Mouse (Mus musculus): Measurements from ENCODE around the gene Arntl. TPM values are rescaled to one million over a fixed set of nuclear protein-coding genes. Genes with fewer than 3 reads are reported as not detected.

Gene Arntl
- polyA plus RNA-seq, 1 experiment from 2014 or later: 7.9 TPM

DNA sequence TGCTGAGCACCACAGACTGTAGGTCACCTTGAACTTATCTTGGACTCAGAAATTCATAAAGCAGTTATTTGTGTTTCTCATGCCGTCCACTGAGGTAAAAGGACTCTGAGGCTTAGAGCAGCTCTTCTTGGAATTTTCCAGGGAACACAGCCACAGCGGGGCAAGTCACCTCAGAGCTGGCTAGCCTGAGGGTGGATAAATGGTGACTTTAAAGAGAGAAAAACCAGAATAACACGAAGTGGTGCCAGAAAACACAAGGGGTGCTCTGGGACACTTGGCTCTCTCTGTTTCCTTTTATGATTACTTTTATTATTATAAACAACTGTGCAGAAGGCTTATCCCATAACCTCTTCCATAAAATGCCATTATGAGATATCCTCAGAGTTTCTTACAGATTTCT is 11.1 kb upstream of the Arntl start:
- Histone ChIP-seq H3K4me3 (ENCODE audit: low read depth, low read length) (no peak overlapping the region), H3K36me3 (ENCODE audit: control insufficient read depth, insufficient read depth, low read length) (no peaks in the 10 kb centered on the region), H3K4me1 (replicated peaks; ENCODE audit: control insufficient read depth, insufficient read depth, low read length) (no peaks in the 10 kb centered on the region), H3K4me2 (ENCODE audit: low read length) (no peak overlapping the region), H3K27ac (ENCODE audit: low read depth) (no peak overlapping the region), H3K9me3 (ENCODE audit: control insufficient read depth, low read length) (no peaks in the 10 kb centered on the region), H3K27me3 (replicated peaks; ENCODE audit: control insufficient read depth, insufficient read depth, low read length) (no peaks in the 10 kb centered on the region), H3K9ac (ENCODE audit: low read length) (no peak overlapping the region)
- WGBS: 78% methylated on average over 3 of the region's 3 CpGs
- no peak for ATAC-seq (replicated peaks; ENCODE audit: low FRiP score, low TSS enrichment, low read depth)
- no peak for DNase-seq (ENCODE audit: low spot score)

DNA sequence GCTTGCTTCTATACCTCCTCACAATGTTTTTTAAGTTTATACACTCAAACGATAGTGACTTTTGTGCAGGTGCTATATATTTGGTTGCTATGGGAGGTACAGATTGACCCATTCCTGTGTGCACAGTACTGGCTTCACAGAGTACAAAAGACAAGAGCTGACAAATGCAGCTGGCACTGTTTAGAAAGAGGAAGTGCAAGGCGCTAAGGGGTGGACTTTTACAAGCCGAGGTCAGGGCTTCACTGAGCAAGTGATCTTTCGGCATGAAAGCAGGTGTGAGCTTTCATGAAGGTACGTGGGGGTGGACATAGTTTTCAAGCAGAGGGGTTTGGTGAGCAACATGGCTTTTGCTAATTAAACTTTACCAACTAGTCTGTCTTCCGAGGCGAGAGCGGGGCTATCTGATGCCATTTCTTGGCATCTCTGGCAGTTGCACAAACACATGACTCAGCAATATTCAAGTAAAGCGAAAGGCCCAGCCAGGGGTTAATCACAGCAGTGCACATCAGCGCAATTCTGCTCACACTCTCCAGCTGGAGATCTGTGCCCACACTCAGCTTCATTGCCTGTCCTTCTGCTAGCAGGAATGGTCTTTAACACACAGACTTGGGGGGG is 10.0 kb upstream of the Arntl start:
- no peak overlapping the region for H3K9ac ChIP-seq (ENCODE audit: low read length)
- H3K9me3 ChIP-seq (ENCODE audit: control insufficient read depth, low read length): no peaks in the 10 kb centered on the region
- no peak overlapping the region for H3K27ac ChIP-seq (ENCODE audit: low read depth)
- no peaks in the 10 kb centered on the region for H3K27me3 ChIP-seq (replicated peaks; ENCODE audit: control insufficient read depth, insufficient read depth, low read length)
- DNase-seq (ENCODE audit: low spot score): no peak
- ATAC-seq (replicated peaks; ENCODE audit: low FRiP score, low TSS enrichment, low read depth): no peak
- H3K4me2 ChIP-seq (ENCODE audit: low read length): no peak overlapping the region
- 31% methylated on average over 10 of the region's 10 CpGs for WGBS
- H3K36me3 ChIP-seq (ENCODE audit: control insufficient read depth, insufficient read depth, low read length): no peaks in the 10 kb centered on the region
- H3K4me1 ChIP-seq (replicated peaks; ENCODE audit: control insufficient read depth, insufficient read depth, low read length): no peaks in the 10 kb centered on the region
- H3K4me3 ChIP-seq (ENCODE audit: low read depth, low read length): no peak overlapping the region

DNA sequence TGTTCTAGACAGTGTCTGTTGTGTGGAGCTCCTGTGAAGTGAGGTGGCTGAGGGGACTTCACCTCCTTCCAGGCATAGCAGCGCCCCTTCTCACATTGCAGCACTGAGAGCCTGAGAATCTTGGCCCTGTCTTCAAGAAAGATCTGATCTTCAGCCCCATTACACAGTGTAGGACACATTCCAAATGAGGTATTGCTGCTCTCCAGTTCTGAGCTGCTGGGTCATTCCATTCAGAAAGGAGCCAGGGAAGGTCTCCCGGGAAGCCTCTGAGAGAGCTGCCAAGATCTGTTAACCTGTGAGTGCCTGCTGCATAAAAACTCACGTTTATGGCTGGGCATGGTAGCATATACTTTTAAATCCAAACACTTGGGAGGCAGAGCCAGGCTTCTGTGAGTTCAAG is 5.7 kb upstream of the Arntl start:
- Histone ChIP-seq H3K4me2 (ENCODE audit: low read length) (no peak overlapping the region), H3K9me3 (ENCODE audit: control insufficient read depth, low read length) (no peaks in the 10 kb centered on the region), H3K9ac (ENCODE audit: low read length) (no peak overlapping the region), H3K36me3 (ENCODE audit: control insufficient read depth, insufficient read depth, low read length) (no peaks in the 10 kb centered on the region), H3K27me3 (replicated peaks; ENCODE audit: control insufficient read depth, insufficient read depth, low read length) (peaks cover 17% of the 10 kb centered on the region), H3K4me3 (ENCODE audit: low read depth, low read length) (no peak overlapping the region), H3K27ac (ENCODE audit: low read depth) (no peak overlapping the region), H3K4me1 (replicated peaks; ENCODE audit: control insufficient read depth, insufficient read depth, low read length) (peaks cover 7% of the 10 kb centered on the region)
- ATAC-seq (replicated peaks; ENCODE audit: low FRiP score, low TSS enrichment, low read depth) (no peak), DNase-seq (ENCODE audit: low spot score) (no peak)
- WGBS: 51% methylated on average over 3 of the region's 3 CpGs

DNA sequence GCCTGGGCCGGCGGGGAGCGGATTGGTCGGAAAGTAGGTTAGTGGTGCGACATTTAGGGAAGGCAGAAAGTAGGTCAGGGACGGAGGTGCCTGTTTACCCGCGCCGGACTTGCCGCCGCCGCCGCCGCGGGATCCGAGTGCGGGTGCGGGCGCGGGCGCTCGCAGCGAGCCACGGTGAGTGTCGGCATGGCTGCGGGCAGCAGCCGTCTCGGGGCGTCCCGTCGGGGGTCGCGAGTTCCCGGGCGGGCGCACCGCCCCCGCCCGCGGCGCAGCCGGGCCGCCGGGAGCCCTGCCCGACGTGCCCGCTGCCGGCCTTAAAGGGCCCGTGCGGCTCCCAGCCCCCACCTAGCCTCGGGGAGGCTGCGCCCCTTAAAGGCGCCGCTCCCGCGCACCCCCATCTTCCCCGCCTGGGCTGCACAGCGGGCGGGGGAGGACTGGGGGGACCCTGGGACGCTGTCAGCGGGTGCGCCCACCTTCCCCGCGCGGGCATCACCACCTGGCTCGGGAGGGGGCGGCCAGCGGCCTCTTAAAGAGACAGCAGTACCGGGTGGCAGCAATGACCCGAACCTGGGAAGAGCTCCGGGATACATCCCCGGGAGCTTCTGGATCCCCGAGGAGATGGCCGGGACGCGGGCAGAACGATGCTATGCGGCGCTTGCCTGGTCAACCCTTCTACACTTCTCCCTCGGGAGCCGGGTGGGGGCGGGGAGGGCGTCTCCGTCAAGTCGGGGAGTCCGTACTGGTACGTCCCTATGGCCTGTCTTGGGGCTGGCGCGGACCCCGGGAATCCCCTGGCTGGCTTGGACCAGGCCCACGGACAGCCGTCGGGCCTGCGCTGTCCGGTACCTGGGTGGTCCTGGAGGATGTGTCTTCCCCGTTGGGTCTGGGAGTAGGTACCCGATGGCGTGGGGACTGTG is 464 bp downstream of the Arntl start:
- Histone ChIP-seq H3K9me3 (ENCODE audit: control insufficient read depth, low read length) (no peaks in the 10 kb centered on the region), H3K36me3 (ENCODE audit: control insufficient read depth, insufficient read depth, low read length) (no peaks in the 10 kb centered on the region), H3K4me1 (replicated peaks; ENCODE audit: control insufficient read depth, insufficient read depth, low read length) (peaks cover 8% of the 10 kb centered on the region), H3K27ac (ENCODE audit: low read depth) (peak overlapping the region; percentile 33; the same call in 1 of the 2 replicates), H3K9ac (ENCODE audit: low read length) (peak overlapping the region; percentile 57), H3K27me3 (replicated peaks; ENCODE audit: control insufficient read depth, insufficient read depth, low read length) (peaks cover 54% of the 10 kb centered on the region), H3K4me3 (ENCODE audit: low read depth, low read length) (peak overlapping the region; percentile 66), H3K4me2 (ENCODE audit: low read length) (peak overlapping the region; percentile 87)
- ATAC-seq (replicated peaks; ENCODE audit: low FRiP score, low TSS enrichment, low read depth) (peak; percentile 59), DNase-seq (ENCODE audit: low spot score) (peak; percentile 82)
- WGBS: under 1% methylated on average over 54 of the region's 98 CpGs

DNA sequence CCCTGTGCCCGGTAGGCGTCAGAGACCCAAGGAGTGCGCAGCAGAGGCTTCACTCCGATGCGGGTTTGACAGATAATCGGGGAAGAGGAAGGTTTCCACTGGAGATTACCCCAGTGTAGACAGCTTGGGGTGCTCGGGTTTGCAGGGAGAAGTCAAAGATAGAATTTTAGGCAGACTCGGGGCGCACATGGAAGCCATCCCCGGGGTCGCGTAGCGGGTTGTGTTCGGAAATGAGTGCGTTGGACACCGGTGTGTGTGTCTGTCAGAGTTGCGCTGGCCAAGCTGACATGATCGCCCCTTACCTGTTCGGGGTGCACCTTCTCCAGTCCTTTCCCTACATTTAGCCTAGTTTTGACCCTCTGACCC is 1.1 kb downstream of the Arntl start:
- Histone ChIP-seq H3K4me2 (ENCODE audit: low read length) (peak overlapping the region; percentile 87), H3K27me3 (replicated peaks; ENCODE audit: control insufficient read depth, insufficient read depth, low read length) (peaks cover 54% of the 10 kb centered on the region), H3K4me1 (replicated peaks; ENCODE audit: control insufficient read depth, insufficient read depth, low read length) (peaks cover 8% of the 10 kb centered on the region), H3K4me3 (ENCODE audit: low read depth, low read length) (peak overlapping the region; percentile 66), H3K9ac (ENCODE audit: low read length) (peak overlapping the region; percentile 57; the same call in 1 of the 2 replicates), H3K9me3 (ENCODE audit: control insufficient read depth, low read length) (no peaks in the 10 kb centered on the region), H3K27ac (ENCODE audit: low read depth) (no peak overlapping the region), H3K36me3 (ENCODE audit: control insufficient read depth, insufficient read depth, low read length) (no peaks in the 10 kb centered on the region)
- ATAC-seq (replicated peaks; ENCODE audit: low FRiP score, low TSS enrichment, low read depth) (no peak), DNase-seq (ENCODE audit: low spot score) (no peak)
- 3% methylated on average over 19 of the region's 19 CpGs for WGBS

DNA sequence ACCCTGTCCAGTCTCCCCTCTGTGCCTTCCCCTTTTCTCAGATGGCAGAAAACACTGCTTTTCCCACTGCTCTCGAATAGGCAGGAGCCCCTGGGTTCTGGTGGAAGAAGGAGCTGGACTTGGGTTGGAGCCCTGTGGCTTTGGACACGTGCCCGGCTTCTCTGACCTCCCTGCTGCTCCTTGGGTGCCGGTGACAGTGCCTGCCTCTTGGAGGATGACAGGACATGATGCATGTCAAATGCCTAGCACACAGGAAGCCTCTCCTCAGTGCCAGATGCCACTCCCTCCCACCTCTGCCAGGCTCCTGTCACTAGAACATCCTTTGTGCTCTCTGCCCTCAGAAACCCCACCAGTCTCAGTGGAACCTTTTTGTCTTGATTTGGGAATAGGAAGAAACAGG is 3.2 kb downstream of the Arntl start:
- no peaks in the 10 kb centered on the region for H3K36me3 ChIP-seq (ENCODE audit: control insufficient read depth, insufficient read depth, low read length)
- H3K27ac ChIP-seq (ENCODE audit: low read depth): no peak overlapping the region
- H3K4me3 ChIP-seq (ENCODE audit: low read depth, low read length): no peak overlapping the region
- no peaks in the 10 kb centered on the region for H3K9me3 ChIP-seq (ENCODE audit: control insufficient read depth, low read length)
- H3K4me1 ChIP-seq (replicated peaks; ENCODE audit: control insufficient read depth, insufficient read depth, low read length): peaks cover 16% of the 10 kb centered on the region
- H3K9ac ChIP-seq (ENCODE audit: low read length): no peak overlapping the region
- H3K27me3 ChIP-seq (replicated peaks; ENCODE audit: control insufficient read depth, insufficient read depth, low read length): peaks cover 45% of the 10 kb centered on the region
- DNase-seq (ENCODE audit: low spot score) (no peak), ATAC-seq (replicated peaks; ENCODE audit: low FRiP score, low TSS enrichment, low read depth) (no peak)
- no peak overlapping the region for H3K4me2 ChIP-seq (ENCODE audit: low read length)
- 42% methylated on average over 4 of the region's 4 CpGs for WGBS

DNA sequence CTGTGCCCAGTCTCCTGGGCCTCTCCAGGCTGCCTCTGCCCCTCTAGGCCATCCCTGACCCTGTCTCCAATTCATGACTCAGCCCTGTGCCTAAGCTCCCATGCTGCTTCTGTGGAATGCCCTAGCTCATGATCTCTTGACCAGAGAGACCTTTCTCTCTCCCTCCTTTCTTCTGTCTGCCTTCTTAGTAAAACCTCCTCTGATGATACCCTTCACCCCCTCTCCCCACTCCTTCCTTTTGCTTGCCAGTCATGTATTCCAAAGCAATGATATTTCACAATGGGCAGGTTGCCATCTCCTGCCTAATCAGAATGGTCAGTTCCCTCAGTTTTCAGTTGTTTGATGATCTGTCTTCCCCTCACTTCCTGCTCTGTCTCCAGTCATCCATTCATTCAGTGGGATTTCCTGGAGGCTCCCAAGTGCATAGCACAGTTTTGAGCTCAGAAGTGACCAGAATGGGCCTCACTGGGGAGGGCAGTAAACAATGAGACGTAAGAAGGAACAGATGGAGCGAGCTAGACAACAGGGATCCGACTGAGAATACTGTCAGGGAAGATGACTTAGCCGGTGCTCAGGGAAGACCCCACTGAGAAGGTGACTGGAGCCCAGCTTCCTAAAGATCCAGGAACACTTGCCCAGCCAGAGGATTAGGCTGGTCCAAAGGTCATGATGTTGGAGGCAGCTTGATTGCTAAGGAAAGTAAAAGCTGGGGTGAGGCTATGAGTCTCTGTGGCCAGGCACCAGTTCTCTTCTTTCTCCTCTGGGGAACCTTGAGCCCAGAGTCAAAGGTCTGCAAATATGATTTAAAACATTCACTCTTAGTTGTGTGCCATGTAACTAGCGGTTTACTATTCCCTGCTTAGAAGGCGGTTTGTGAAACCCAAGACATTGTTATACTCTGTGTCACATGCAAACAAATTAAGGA is 7.2 kb downstream of the Arntl start:
- Histone ChIP-seq H3K4me1 (replicated peaks; ENCODE audit: control insufficient read depth, insufficient read depth, low read length) (peaks cover 8% of the 10 kb centered on the region), H3K9me3 (ENCODE audit: control insufficient read depth, low read length) (no peaks in the 10 kb centered on the region), H3K27me3 (replicated peaks; ENCODE audit: control insufficient read depth, insufficient read depth, low read length) (peaks cover 21% of the 10 kb centered on the region), H3K4me3 (ENCODE audit: low read depth, low read length) (no peak overlapping the region), H3K9ac (ENCODE audit: low read length) (no peak overlapping the region), H3K36me3 (ENCODE audit: control insufficient read depth, insufficient read depth, low read length) (no peaks in the 10 kb centered on the region), H3K27ac (ENCODE audit: low read depth) (no peak overlapping the region), H3K4me2 (ENCODE audit: low read length) (no peak overlapping the region)
- ATAC-seq (replicated peaks; ENCODE audit: low FRiP score, low TSS enrichment, low read depth) (no peak; the same call in 1 of the 2 replicates), DNase-seq (ENCODE audit: low spot score) (no peak)
- WGBS: 36% methylated on average over 6 of the region's 6 CpGs

DNA sequence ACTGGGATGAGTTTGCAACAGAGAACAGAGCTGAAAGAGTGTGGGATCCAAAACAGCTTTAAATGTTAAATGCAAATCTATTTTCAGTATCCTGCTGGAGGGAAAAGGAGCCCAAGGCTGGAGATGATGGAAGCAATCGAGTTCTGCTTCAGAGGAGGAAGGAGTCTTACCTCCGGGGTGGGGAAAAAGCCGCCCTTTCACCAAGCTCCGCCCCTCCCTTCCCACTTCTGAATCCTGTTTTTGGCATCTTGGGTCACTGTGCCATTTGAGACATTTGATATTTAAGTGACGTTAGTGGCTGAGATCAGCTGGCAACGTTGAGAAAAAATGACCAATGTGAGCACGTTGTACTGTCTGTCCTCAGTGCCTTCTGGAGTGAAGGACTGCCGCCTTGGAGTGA is 8.9 kb downstream of the Arntl start:
- Histone ChIP-seq H3K4me2 (ENCODE audit: low read length) (no peak overlapping the region), H3K4me1 (replicated peaks; ENCODE audit: control insufficient read depth, insufficient read depth, low read length) (peaks cover 8% of the 10 kb centered on the region), H3K27me3 (replicated peaks; ENCODE audit: control insufficient read depth, insufficient read depth, low read length) (peaks cover 4% of the 10 kb centered on the region), H3K4me3 (ENCODE audit: low read depth, low read length) (no peak overlapping the region), H3K9ac (ENCODE audit: low read length) (no peak overlapping the region), H3K9me3 (ENCODE audit: control insufficient read depth, low read length) (no peaks in the 10 kb centered on the region), H3K36me3 (ENCODE audit: control insufficient read depth, insufficient read depth, low read length) (no peaks in the 10 kb centered on the region), H3K27ac (ENCODE audit: low read depth) (no peak overlapping the region)
- ATAC-seq (replicated peaks; ENCODE audit: low FRiP score, low TSS enrichment, low read depth): no peak
- WGBS: 55% methylated on average over 8 of the region's 8 CpGs
- DNase-seq (ENCODE audit: low spot score): no peak
